Mouse (Mus musculus) mesoderm, embryonic 11.5 days (tissue): ENCODE measurements at regions not wholly inside any gene's neighbourhood (a gene's known extent, or its start where the extent isn't known, plus 50 kb on each side); places are given as distances from the start of the nearest gene placed in this dataset.

Experiments
- DNase-seq: peaks from one replicate; pipeline ENCODE4 v3.0.0-alpha.2; 2012; ENCODE audit warnings: low read depth, low spot score

- peak; percentile 56 for DNase-seq
These were observed 53.8 kb upstream of the Usp46 start for GRCm38 (mm10) chr5:74121861-74122630.

GRCm38 (mm10) chr5:74126015-74126896 lies 58.0 kb upstream of the Usp46 start:
- DNase-seq = peak; percentile 83

- no peak for DNase-seq
These were observed 59.3 kb upstream of the Usp46 start for GRCm38 (mm10) chr5:74127518-74127917.

- no peak for DNase-seq
These were observed 61.4 kb upstream of the Usp46 start for GRCm38 (mm10) chr5:74129636-74130035.

GRCm38 (mm10) chr5:74132671-74133070 lies 62.4 kb upstream of the Rasl11b start:
- DNase-seq = no peak

GRCm38 (mm10) chr5:74136377-74136776 lies 58.7 kb upstream of the Rasl11b start:
- no peak for DNase-seq

GRCm38 (mm10) chr5:74136868-74137439 lies 58.1 kb upstream of the Rasl11b start:
- DNase-seq = no peak

- DNase-seq = no peak
These were observed 51.1 kb upstream of the Rasl11b start for GRCm38 (mm10) chr5:74143994-74144393.

GRCm38 (mm10) chr5:74144765-74145164 lies 50.3 kb upstream of the Rasl11b start:
- no peak for DNase-seq
